Mouse (Mus musculus) brain, adult 10 weeks (tissue): ENCODE measurements around the gene Glyat. TPM values are rescaled to one million over a fixed set of nuclear protein-coding genes. Genes with fewer than 3 reads are reported as not detected.

Experiments used
- polyA plus RNA-seq: library from polyadenylated mRNA; stranded (reverse); fragments of 350-450 nt; fragmentation: Illumina TruSeq; extraction: RNeasy Lipid Tissue Mini Kit (QIAGEN cat#74804); gene quantifications from one replicate; pipeline ENCODE4 v1.2.3, GENCODE M21; 2015; ENCODE audit warnings: low read depth, low replicate concordance

The Glyat gene
- polyA plus RNA-seq, result not detected

GRCm38 (mm10) chr19:12633176-12633575 is at the start of gene Glyat:
Glyat (plus strand) TSS chr19:12633308.

GRCm38 (mm10) chr19:12599674-12600073 is 33.4 kb upstream of the Glyat start, which contains the start of gene Gm4952:
Gm4952 (plus strand) TSS chr19:12599974.

DNA sequence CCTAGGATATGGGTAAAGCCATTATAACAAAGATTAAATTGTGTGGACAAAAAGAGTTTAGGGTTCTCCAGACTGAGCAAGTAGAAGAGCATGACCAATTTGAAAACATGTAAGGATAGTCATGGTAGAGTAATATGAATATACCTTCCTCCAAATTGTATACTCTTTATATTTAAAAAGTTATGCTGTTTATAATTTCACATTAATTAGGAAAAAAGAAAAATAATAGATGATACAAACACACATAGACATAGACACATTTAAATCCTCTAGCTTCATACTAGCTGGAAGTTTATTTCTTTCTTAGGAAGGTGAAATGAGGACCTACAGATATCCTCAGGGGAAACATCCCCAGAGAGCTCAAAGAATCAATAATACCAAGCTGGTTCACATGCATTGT is 37.0 kb downstream of the Glyat start, which contains the start of gene Olfr1442:
Gene Olfr1442, plus strand, starts transcription at position 301 of the 400 bp plus-strand sequence.

GRCm38 (mm10) chr19:12677812-12678211 is 44.7 kb downstream of the Glyat start, which contains the start of gene Olfr1443:
Olfr1443 (plus strand) TSS chr19:12678112.

GRCm38 (mm10) chr19:12695590-12695989 is 62.5 kb downstream of the Glyat start, which contains the start of gene Keg1:
Keg1 (plus strand) TSS chr19:12695786.

Other genes starting within 250 kb of the Glyat start
- not detected for gene Olfr1440, start 246.0 kb upstream of the Glyat start, polyA plus RNA-seq
- not detected for gene Olfr1441, start 215.9 kb upstream of the Glyat start, polyA plus RNA-seq
- gene Pfpl, start 205.4 kb upstream of the Glyat start, polyA plus RNA-seq, result not detected
- 18.2 TPM for gene Mpeg1, start 172.5 kb upstream of the Glyat start, polyA plus RNA-seq
- 21.8 TPM for gene Dtx4, start 131.9 kb upstream of the Glyat start, polyA plus RNA-seq
- gene Fam111a, start 87.6 kb upstream of the Glyat start, polyA plus RNA-seq, result 2.2 TPM
- not detected for gene Gm4952, start 33.3 kb upstream of the Glyat start, polyA plus RNA-seq
- not detected for gene Olfr1442, start 37.1 kb downstream of the Glyat start, polyA plus RNA-seq
- not detected for gene Olfr1443, start 44.8 kb downstream of the Glyat start, polyA plus RNA-seq
- not detected for gene Keg1, start 62.5 kb downstream of the Glyat start, polyA plus RNA-seq
- gene Cntf, start 132.3 kb downstream of the Glyat start, polyA plus RNA-seq, result 1.7 TPM
- 72.9 TPM for gene Zfp91, start 162.8 kb downstream of the Glyat start, polyA plus RNA-seq
- 2.2 TPM for gene Lpxn, start 162.9 kb downstream of the Glyat start, polyA plus RNA-seq
- not detected for gene Gm5244, start 213.4 kb downstream of the Glyat start, polyA plus RNA-seq
- gene Olfr1444, start 224.0 kb downstream of the Glyat start, polyA plus RNA-seq, result not detected